Mouse (Mus musculus) embryonic fibroblast, embryonic 13.5 days (primary cell): ENCODE measurements around the gene Cited1. TPM values are rescaled to one million over a fixed set of nuclear protein-coding genes. Genes with fewer than 3 reads are reported as not detected.

ENCODE experiments used
- H3K27ac ChIP-seq: 2 replicates; pipeline ENCODE4 v1.5.1; 2012; ENCODE audit warnings: low read length, control low read depth, inconsistent platforms; ENCODE audit not compliant: insufficient read depth
- H3K4me1 ChIP-seq: 2 replicates; pipeline ENCODE4 v1.6.1; 2011; ENCODE audit warnings: low read length; ENCODE audit not compliant: control insufficient read depth, insufficient read depth
- H3K4me3 ChIP-seq: 2 replicates; pipeline ENCODE4 v1.5.1; 2011; ENCODE audit warnings: mild to moderate bottlenecking, control low read depth, low read length; ENCODE audit not compliant: insufficient read depth
- CTCF ChIP-seq: IDR thresholded peaks from 2 replicates; pipeline ENCODE4 v1.5.1; 2011; ENCODE audit warnings: mild to moderate bottlenecking, control low read depth, low read length, moderate library complexity, borderline replicate concordance; ENCODE audit not compliant: insufficient read depth
- POLR2A ChIP-seq: IDR thresholded peaks from 2 replicates; pipeline ENCODE4 v1.6.1; 2011; ENCODE audit warnings: low read depth, mild to moderate bottlenecking, control low read depth, low read length, moderate library complexity
- polyA plus RNA-seq: library from polyadenylated mRNA; stranded (reverse); fragments of >200 nt; gene quantifications from 2 replicates; pipeline ENCODE4 v1.2.4, GENCODE M21; 2011; ENCODE audit warnings: low read depth; ENCODE audit not compliant: missing spikeins, insufficient read length

Gene Cited1
- polyA plus RNA-seq = not detected in 2 replicates

DNA sequence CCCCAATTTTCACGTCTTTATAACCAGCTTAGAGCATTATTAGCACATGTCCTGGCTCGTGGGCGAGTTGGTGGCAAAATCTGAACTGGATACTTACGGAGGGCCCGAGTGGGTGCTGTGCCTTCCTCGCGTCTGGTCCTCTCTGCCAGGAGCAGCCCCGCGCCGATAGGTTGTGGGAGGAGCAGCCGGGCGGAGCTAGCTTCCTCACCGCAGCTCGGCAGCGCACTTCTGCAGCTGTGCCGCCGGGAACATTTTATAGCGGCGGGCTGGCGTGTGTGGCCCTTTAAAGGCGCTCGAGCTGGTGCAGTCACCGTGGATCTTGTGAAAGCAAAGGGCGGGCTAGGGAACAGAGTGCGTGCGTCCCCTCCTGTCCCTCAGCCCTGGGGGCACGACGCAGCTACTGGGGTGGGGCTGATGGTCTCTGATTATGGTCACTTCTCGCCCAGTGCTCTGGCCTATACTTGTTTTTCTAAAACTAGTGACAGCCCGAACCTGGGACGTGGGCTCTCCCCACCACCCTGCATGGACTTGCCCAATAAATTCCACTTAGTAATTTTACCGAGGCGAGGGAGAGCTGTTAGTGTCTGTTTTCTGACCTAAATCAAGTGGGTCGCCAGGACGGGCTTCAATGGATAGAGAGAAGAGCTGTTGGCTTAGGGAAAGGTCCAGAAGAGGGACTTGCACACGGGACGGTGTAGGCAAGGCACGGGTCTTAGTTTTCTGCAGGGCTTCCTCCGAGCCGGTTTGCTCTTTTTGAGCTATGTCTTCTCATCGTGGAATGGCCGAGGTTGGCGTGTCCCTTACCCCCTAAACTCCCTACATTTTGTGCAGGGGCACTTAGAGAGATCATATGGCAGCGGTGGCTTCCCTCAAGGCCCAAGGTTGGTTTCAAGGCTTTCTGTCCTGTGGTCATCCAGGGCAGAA is at the start of gene Cited1:
TSS of gene Cited1 (minus strand) at position 245 of the 924 bp plus-strand sequence.
- H3K27ac ChIP-seq = no peak within 1 kb of the TSS
- TF ChIP-seq POLR2A = no peak
- no peak for TF ChIP-seq CTCF
- no peaks in the 10 kb centered on the region for H3K4me1 ChIP-seq
- peak within 1 kb of the TSS; percentile 57 for H3K4me3 ChIP-seq

DNA sequence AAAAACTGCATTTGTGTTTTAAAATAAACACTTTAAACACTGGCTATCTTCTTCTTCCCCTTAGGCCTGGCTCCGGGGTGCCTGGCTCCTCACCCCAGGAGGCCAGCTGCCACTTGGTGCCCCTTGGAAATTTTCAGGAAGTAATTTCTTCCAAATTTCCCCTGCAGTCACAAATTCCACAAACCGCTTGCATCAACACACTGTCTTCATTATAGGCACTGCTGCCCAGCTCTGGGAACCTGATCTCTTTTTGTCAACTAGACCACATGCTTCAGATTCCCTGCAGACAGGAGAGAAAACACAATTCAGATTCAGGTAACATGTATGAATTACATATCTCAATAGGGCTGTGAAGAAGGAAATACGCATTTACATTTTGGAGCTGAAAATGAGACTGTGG is 32.9 kb upstream of the Cited1 start:
- H3K4me1 ChIP-seq = no peaks in the 10 kb centered on the region
- H3K4me3 ChIP-seq = no peak overlapping the region
- TF ChIP-seq POLR2A (no peak), CTCF (no peak)
- no peak overlapping the region for H3K27ac ChIP-seq

DNA sequence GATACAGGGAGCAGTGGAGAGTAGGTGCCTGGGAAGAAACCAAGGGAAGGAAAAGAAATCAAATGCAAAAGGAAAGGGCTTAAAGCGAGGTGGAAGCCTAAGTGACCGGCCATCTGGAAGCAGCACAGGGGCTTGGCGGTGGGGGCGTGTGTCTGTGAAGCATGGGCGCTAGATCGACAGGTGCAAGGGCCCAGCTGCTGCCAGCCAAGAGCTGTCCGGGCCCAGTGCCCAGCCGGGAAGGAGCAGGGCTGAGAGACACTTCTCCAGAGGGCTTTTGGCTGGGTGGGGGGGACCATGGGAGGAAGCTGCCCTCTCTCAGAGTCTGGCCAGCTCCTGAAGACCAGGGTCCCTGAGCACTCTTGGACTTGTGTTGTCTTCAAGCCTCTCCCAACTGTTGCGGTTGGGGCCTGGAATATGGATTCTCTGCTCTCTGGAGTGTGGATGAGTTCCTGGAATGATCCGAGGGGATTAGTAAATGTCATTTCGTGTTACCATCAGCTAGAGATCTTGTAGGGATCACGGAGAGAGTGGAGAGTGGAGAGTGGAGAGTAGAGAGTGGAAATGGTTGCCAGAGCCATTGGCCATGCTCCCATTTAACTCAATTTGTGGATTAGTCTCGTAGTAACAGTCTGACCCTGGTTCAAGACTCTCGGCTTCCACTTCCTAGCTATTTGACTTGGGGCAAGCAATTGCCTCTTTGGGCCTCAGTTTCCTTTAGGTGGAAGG is 10.8 kb upstream of the Cited1 start:
- H3K4me1 ChIP-seq = no peaks in the 10 kb centered on the region
- TF ChIP-seq CTCF (no peak), POLR2A (no peak)
- no peak overlapping the region for H3K4me3 ChIP-seq
- H3K27ac ChIP-seq = no peak overlapping the region

DNA sequence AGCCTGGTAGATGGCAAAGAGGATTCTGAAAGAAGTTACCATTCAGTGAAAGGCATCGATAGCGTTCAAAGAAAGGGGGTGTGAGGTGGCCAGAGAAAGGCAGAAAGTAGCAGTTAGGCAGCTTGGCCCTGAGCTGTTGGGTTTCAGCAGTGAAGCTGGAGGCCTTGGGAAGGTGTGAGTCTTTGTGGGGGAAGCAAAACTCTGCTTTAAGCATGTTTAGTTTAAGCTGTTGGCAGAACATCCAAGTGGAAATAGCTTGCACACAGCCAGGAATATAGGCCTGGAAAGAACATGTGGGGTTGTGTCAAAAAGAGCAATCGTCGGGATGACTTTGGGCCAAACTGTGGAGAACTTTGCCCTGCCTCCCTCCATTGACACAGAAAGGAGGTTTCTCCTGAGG is 7.8 kb upstream of the Cited1 start:
- Histone ChIP-seq H3K4me3 (no peak overlapping the region), H3K27ac (no peak overlapping the region), H3K4me1 (no peaks in the 10 kb centered on the region)
- TF ChIP-seq POLR2A (no peak), CTCF (no peak)

DNA sequence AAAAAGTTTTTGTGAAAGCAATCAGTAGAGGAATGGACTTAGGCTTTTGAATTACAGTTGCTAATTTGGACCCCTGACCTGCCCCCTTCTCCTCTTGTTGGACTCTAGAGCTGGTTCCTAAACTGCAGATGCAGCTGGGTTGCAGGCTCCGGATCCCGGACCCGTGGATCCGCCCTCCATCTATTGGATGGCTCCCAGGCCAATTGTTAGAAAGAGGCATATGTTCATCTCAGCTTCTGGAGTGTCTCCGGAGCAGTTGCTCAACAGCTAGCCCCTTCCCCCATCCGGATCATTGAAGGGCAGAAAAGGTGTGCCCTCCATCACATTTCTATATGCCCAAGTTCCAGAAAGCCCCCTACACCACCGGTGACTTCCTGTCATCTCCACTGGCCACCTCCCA is 1.9 kb upstream of the Cited1 start:
- Histone ChIP-seq H3K27ac (no peak overlapping the region), H3K4me1 (no peaks in the 10 kb centered on the region), H3K4me3 (no peak overlapping the region)
- TF ChIP-seq POLR2A = no peak

DNA sequence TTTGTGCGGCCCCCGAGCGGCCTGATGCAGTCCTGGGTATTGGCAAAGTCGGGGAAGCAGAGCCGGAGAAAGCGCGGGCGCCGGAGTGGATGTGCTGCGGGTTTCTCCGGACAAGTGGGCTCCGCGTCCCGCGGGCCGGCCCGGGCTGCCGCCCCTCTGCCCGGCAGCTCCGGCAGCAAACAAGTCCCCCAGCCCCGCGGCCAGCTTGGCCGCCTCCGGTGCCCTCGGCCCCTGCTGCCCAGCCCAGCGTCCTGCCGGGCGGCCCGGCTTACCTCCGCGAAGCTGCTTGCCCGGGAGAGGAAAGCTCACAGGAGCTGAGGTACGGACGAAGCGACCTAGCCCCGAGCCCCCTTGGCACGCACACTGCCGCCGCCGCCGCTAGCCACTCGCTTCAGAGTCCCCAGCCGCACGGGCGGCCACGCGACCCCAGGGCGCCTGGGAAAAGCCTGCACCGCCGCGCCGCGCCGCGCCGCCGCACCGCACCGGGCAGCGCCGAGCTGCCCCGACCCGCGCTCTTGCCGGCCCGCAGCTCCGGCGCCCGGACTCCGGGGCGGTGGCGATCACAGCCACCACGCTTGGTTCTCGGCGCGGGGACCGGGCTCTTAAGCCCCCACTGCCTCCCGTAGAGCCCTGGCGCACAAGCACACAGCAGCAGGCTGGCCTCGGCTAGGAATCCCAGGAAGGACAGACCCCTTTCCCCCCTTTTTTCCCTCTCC is 602 bp downstream of the Cited1 start:
- H3K27ac ChIP-seq = no peak overlapping the region
- H3K4me3 ChIP-seq = peak overlapping the region; percentile 57
- H3K4me1 ChIP-seq = no peaks in the 10 kb centered on the region
- TF ChIP-seq CTCF (no peak), POLR2A (no peak)

DNA sequence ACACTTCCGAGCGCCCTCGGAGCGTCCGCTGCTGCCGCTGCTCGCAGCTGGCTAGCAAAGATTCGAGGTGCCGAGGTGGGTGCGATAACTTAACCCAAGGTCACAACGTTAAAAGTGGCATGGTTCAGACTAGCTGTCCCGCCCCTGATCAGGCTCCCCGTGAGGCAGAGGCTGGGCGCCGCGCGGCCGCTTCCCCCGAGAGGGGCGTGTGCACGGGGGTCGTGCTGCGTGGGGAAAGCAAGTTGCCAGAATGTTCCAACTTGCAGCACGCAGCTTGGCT is 1.1 kb downstream of the Cited1 start:
- no peak for TF ChIP-seq CTCF
- TF ChIP-seq POLR2A = no peak
- Histone ChIP-seq H3K27ac (no peak overlapping the region), H3K4me1 (no peaks in the 10 kb centered on the region), H3K4me3 (peak overlapping the region; percentile 41)

DNA sequence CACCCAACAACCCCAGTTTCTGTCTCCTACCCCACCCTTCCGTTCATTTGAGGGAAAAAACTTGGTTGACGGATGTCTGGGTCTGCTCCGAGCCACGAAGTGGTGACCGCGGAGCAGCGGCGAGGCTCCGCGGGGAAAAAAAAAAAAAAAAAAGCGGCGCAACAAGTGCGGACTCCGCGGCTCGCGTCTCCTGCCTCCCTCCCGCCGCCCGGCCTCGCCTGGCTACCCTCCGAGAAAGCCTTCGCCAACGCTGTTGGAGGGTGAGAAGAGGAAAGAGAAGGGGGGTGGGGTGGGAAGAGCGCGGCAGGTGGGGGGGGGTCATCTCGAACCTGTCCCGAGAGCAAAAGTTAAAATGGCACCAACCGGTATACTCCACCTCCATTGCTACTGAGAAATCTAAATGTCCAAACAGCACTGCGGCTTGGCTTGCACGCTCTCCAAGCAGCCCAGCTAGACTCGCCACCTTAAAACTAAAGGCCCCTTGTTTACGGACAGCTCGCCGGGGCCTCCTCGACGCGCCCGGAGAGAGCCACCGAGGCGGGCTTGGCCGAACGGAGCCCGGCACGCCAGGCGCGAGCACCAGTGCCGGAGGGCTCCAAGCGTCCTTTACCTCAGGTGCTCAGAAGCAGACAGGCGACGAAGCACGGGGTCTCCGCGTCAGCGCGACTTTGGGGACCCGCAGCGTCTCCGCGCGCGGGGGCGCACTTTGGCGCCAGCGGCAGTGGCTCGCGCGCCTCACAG is 1.7 kb downstream of the Cited1 start:
- no peaks in the 10 kb centered on the region for H3K4me1 ChIP-seq
- peak overlapping the region; percentile 41 for H3K4me3 ChIP-seq
- TF ChIP-seq POLR2A (no peak), CTCF (no peak)
- no peak overlapping the region for H3K27ac ChIP-seq

DNA sequence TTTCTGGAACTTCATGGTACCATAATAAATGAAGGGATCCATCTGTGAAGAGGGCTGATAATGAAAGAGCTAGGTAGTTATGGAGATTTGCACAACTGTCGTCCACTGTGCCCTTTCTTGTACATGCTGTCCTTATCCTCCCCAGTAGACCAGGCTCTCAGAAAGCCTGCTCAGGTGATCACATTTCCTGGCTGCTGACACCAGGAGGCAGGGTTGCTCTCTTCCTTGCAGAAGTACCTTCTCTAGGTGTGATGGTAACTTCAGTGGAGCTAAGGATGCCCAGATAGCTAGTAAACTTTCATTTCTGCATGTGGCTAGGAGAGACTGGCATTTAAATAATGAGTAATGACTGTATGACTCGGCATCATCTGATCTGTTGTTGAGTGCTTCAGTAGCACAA is 7.6 kb downstream of the Cited1 start:
- Histone ChIP-seq H3K4me1 (no peaks in the 10 kb centered on the region), H3K4me3 (no peak overlapping the region), H3K27ac (no peak overlapping the region)
- TF ChIP-seq CTCF = no peak
- TF ChIP-seq POLR2A = no peak
